Mouse (Mus musculus): Measurements from ENCODE around the gene Dcbld1. TPM values are rescaled to one million over a fixed set of nuclear protein-coding genes. Genes with fewer than 3 reads are reported as not detected.

Dcbld1 gene
- polyA plus RNA-seq, 1 experiment from 2014 or later: 42.0 TPM

GRCm38 (mm10) chr10:52234654-52234981, 1.2 kb downstream of the Dcbld1 start:
- no peak for ATAC-seq (ENCODE audit: low FRiP score, low read depth)
- 20% methylated on average over 7 of the region's 7 CpGs for WGBS
- Histone ChIP-seq H3K27ac (no peak overlapping the region), H3K27me3 (replicated peaks) (no peaks in the 10 kb centered on the region), H3K4me3 (peak overlapping the region; percentile 84), H3K9ac (peak overlapping the region; percentile 81), H3K4me1 (peaks cover 6% of the 10 kb centered on the region; the same call in 1 of the 2 replicates), H3K4me2 (replicated peaks) (peak overlapping the region; percentile 78), H3K9me3 (no peaks in the 10 kb centered on the region), H3K36me3 (no peaks in the 10 kb centered on the region)

GRCm38 (mm10) chr10:52235461-52235860, 2.0 kb downstream of the Dcbld1 start:
- no peaks in the 10 kb centered on the region for H3K9me3 ChIP-seq
- no peaks in the 10 kb centered on the region for H3K36me3 ChIP-seq
- WGBS: 86% methylated on average over 5 of the region's 5 CpGs
- H3K4me1 ChIP-seq: peaks cover 6% of the 10 kb centered on the region; the same call in 1 of the 2 replicates
- peak overlapping the region; percentile 78 for H3K4me2 ChIP-seq (replicated peaks)
- peak overlapping the region; percentile 84 for H3K4me3 ChIP-seq
- no peak overlapping the region for H3K27ac ChIP-seq
- ATAC-seq (ENCODE audit: low FRiP score, low read depth): no peak
- no peaks in the 10 kb centered on the region for H3K27me3 ChIP-seq (replicated peaks)
- no peak overlapping the region for H3K9ac ChIP-seq

- no peak overlapping the region for H3K4me2 ChIP-seq (replicated peaks)
- no peaks in the 10 kb centered on the region for H3K27me3 ChIP-seq (replicated peaks)
- H3K9ac ChIP-seq: no peak overlapping the region
- ATAC-seq (ENCODE audit: low FRiP score, low read depth): no peak
- H3K4me1 ChIP-seq: peaks cover 3% of the 10 kb centered on the region; the same call in 1 of the 2 replicates
- WGBS: 85% methylated on average over 5 of the region's 5 CpGs
- H3K4me3 ChIP-seq: no peak overlapping the region
- H3K9me3 ChIP-seq: 0 out of 2 replicates have a peak, but pooled peaks cover 4% of the 10 kb centered on the region
- H3K27ac ChIP-seq: no peak overlapping the region
- no peaks in the 10 kb centered on the region for H3K36me3 ChIP-seq
Observed at GRCm38 (mm10) chr10:52242015-52242414, 8.6 kb downstream of the Dcbld1 start.

- 0 out of 2 replicates have a peak, but pooled peaks cover 7% of the 10 kb centered on the region for H3K9me3 ChIP-seq
- H3K4me3 ChIP-seq: no peak overlapping the region
- H3K27me3 ChIP-seq (replicated peaks): no peaks in the 10 kb centered on the region
- peaks cover 3% of the 10 kb centered on the region; the same call in 1 of the 2 replicates for H3K4me1 ChIP-seq
- no peak overlapping the region for H3K9ac ChIP-seq
- H3K4me2 ChIP-seq (replicated peaks): no peak overlapping the region; the same call in 1 of the 2 replicates
- H3K36me3 ChIP-seq: no peaks in the 10 kb centered on the region
- peak; percentile 77 for ATAC-seq (ENCODE audit: low FRiP score, low read depth)
- no peak overlapping the region for H3K27ac ChIP-seq
- 37% methylated on average over 7 of the region's 7 CpGs for WGBS
Observed at GRCm38 (mm10) chr10:52242680-52243323, 9.4 kb downstream of the Dcbld1 start.

- Histone ChIP-seq H3K4me2 (replicated peaks) (no peak overlapping the region), H3K27me3 (replicated peaks) (no peaks in the 10 kb centered on the region), H3K9me3 (0 out of 2 replicates have a peak, but pooled peaks cover 7% of the 10 kb centered on the region), H3K9ac (no peak overlapping the region), H3K27ac (no peak overlapping the region), H3K4me3 (no peak overlapping the region), H3K4me1 (peaks cover 3% of the 10 kb centered on the region; the same call in 1 of the 2 replicates), H3K36me3 (no peaks in the 10 kb centered on the region)
- WGBS: 74% methylated on average over 3 of the region's 3 CpGs
- ATAC-seq (ENCODE audit: low FRiP score, low read depth): no peak
Observed at GRCm38 (mm10) chr10:52246207-52246606, 12.8 kb downstream of the Dcbld1 start.

- no peak overlapping the region for H3K4me3 ChIP-seq
- no peaks in the 10 kb centered on the region for H3K4me1 ChIP-seq
- H3K27ac ChIP-seq: no peak overlapping the region
- 93% methylated on average over 1 of the region's 1 CpGs for WGBS
- no peaks in the 10 kb centered on the region for H3K27me3 ChIP-seq (replicated peaks)
- no peak for ATAC-seq (ENCODE audit: low FRiP score, low read depth)
- no peaks in the 10 kb centered on the region for H3K36me3 ChIP-seq
- H3K9ac ChIP-seq: no peak overlapping the region
- H3K4me2 ChIP-seq (replicated peaks): no peak overlapping the region
- H3K9me3 ChIP-seq: 0 out of 2 replicates have a peak, but pooled peaks cover 3% of the 10 kb centered on the region
Observed at GRCm38 (mm10) chr10:52252240-52252639, 18.8 kb downstream of the Dcbld1 start.

- Histone ChIP-seq H3K36me3 (no peaks in the 10 kb centered on the region), H3K4me3 (no peak overlapping the region), H3K9ac (no peak overlapping the region), H3K27me3 (replicated peaks) (no peaks in the 10 kb centered on the region), H3K4me2 (replicated peaks) (no peak overlapping the region), H3K9me3 (no peaks in the 10 kb centered on the region), H3K27ac (no peak overlapping the region), H3K4me1 (no peaks in the 10 kb centered on the region; the same call in 1 of the 2 replicates)
- 69% methylated on average over 11 of the region's 11 CpGs for WGBS
- ATAC-seq (ENCODE audit: low FRiP score, low read depth): no peak
Observed at GRCm38 (mm10) chr10:52253426-52253825, 20.0 kb downstream of the Dcbld1 start.

- no peak overlapping the region for H3K4me2 ChIP-seq (replicated peaks)
- WGBS: 75% methylated on average over 2 of the region's 2 CpGs
- H3K4me3 ChIP-seq: no peak overlapping the region
- no peak overlapping the region for H3K27ac ChIP-seq
- no peak; the same call in 1 of the 2 replicates for ATAC-seq (ENCODE audit: low FRiP score, low read depth)
- H3K9me3 ChIP-seq: no peaks in the 10 kb centered on the region
- no peaks in the 10 kb centered on the region; the same call in 1 of the 2 replicates for H3K4me1 ChIP-seq
- H3K9ac ChIP-seq: no peak overlapping the region
- no peaks in the 10 kb centered on the region for H3K27me3 ChIP-seq (replicated peaks)
- H3K36me3 ChIP-seq: peaks cover 3% of the 10 kb centered on the region; the same call in 1 of the 2 replicates
Observed at GRCm38 (mm10) chr10:52257768-52258167, 24.3 kb downstream of the Dcbld1 start.

- Histone ChIP-seq H3K27me3 (replicated peaks) (no peaks in the 10 kb centered on the region), H3K9ac (no peak overlapping the region), H3K4me3 (no peak overlapping the region), H3K9me3 (no peaks in the 10 kb centered on the region), H3K4me2 (replicated peaks) (no peak overlapping the region), H3K4me1 (no peaks in the 10 kb centered on the region; the same call in 1 of the 2 replicates), H3K36me3 (peaks cover 3% of the 10 kb centered on the region; the same call in 1 of the 2 replicates), H3K27ac (no peak overlapping the region)
- WGBS: 38% methylated on average over 13 of the region's 13 CpGs
- 0 out of 2 replicates have a peak, but pooled peaks have one; percentile 28 for ATAC-seq (ENCODE audit: low FRiP score, low read depth)
Observed at GRCm38 (mm10) chr10:52258180-52258948, 24.9 kb downstream of the Dcbld1 start.

- WGBS: 95% methylated on average over 4 of the region's 4 CpGs
- Histone ChIP-seq H3K9ac (no peak overlapping the region), H3K4me2 (replicated peaks) (no peak overlapping the region), H3K9me3 (no peaks in the 10 kb centered on the region), H3K4me3 (no peak overlapping the region), H3K27ac (no peak overlapping the region), H3K4me1 (no peaks in the 10 kb centered on the region; the same call in 1 of the 2 replicates), H3K27me3 (replicated peaks) (no peaks in the 10 kb centered on the region), H3K36me3 (peaks cover 20% of the 10 kb centered on the region)
- ATAC-seq (ENCODE audit: low FRiP score, low read depth): no peak
Observed at GRCm38 (mm10) chr10:52260209-52260608, 26.8 kb downstream of the Dcbld1 start.

GRCm38 (mm10) chr10:52264162-52264561, 30.7 kb downstream of the Dcbld1 start:
- WGBS: 93% methylated on average over 5 of the region's 5 CpGs
- Histone ChIP-seq H3K27me3 (replicated peaks) (no peaks in the 10 kb centered on the region), H3K27ac (no peak overlapping the region), H3K9ac (no peak overlapping the region), H3K4me3 (no peak overlapping the region), H3K36me3 (peaks cover 27% of the 10 kb centered on the region), H3K4me1 (no peaks in the 10 kb centered on the region), H3K4me2 (replicated peaks) (no peak overlapping the region), H3K9me3 (no peaks in the 10 kb centered on the region)
- no peak for ATAC-seq (ENCODE audit: low FRiP score, low read depth)

GRCm38 (mm10) chr10:52268879-52269278, 35.5 kb downstream of the Dcbld1 start:
- H3K36me3 ChIP-seq: peaks cover 19% of the 10 kb centered on the region
- H3K4me2 ChIP-seq (replicated peaks): no peak overlapping the region
- no peak overlapping the region for H3K9ac ChIP-seq
- H3K4me3 ChIP-seq: no peak overlapping the region
- no peak overlapping the region for H3K27ac ChIP-seq
- H3K9me3 ChIP-seq: no peaks in the 10 kb centered on the region
- H3K27me3 ChIP-seq (replicated peaks): no peaks in the 10 kb centered on the region
- ATAC-seq (ENCODE audit: low FRiP score, low read depth): no peak
- peaks cover 5% of the 10 kb centered on the region; the same call in 1 of the 2 replicates for H3K4me1 ChIP-seq
- 92% methylated on average over 5 of the region's 5 CpGs for WGBS
